Mouse (Mus musculus): ENCODE data around the gene Mrps11.

Mrps11 gene

DNA sequence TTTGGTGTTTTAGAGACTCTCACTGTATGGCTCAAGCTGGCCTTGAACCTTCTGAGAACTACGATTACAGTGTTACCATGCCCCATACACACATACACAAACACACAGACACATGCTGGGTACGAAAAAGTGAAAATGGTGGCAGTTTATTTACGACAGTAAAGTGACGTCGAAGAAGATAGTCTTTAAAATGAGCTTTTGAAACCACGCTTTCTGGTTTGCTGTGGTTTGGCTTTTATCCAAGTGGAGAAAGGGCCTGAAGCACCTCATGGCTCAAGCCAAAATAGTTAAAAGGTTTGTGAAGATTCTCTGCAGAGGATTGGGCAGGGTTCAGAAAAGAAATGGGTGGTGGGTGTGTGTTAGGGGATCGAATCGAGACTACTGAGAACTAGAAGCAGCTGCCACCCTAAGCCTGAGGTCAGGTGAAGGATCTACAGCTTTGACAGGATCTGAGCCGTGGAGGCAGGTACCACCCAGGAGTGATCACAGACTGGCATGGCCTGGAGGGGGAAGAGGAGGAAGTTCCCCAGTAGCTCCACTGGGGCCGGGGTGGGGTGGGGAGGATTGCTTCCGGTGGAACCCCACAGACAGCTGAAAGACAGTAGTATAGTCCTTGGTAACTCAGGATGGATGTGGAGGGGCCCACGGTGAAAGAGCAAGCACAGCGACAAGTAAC is 11.1 kb downstream of the Mrps11 start:
- DNase-seq: peak; percentile 12 to 27

DNA sequence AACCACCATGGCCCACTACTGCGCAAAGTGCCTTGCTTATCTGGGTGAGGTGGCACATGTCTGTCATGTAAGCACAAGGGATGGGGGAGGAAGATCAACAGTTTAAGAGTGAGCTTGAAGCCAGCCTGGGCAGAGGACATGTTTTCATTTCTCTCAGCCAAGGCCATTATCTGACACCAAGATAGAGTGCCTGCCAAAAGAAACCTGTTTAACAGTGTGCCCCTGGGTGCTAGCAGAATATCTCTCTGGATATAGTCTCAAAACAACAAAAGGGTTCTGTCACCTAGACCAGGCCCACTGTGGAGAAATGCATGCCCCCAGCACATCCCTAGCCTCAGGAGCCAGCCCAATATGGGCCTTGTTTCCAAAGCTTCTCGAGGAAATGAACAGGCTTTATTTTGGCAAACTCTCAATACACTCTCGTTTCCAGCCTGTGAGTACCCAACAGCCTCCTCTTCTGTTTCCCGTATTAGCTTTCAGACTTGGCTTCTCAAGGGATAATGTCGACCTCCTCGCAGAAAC is 11.7 kb downstream of the Mrps11 start:
- DNase-seq: no peak

DNA sequence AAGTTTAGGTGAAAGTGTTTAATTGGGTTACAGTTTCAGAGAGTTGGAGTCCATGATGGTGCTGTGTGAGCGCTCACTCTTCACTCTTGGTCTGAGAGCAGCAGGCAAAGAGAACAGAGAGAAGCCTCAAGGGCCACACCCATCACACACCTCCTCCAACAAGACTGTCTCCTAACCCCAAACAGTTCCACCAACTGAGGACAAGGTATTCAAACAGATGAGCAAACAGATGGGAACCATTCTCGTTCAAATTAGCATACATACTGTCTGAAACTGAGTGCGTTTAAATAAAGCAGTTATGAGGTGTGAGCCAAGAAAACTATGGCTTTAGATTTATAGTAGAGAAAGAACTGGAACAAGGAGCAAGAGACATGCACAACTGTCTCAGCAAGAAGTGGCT is 13.7 kb downstream of the Mrps11 start:
- DNase-seq: no peak

DNA sequence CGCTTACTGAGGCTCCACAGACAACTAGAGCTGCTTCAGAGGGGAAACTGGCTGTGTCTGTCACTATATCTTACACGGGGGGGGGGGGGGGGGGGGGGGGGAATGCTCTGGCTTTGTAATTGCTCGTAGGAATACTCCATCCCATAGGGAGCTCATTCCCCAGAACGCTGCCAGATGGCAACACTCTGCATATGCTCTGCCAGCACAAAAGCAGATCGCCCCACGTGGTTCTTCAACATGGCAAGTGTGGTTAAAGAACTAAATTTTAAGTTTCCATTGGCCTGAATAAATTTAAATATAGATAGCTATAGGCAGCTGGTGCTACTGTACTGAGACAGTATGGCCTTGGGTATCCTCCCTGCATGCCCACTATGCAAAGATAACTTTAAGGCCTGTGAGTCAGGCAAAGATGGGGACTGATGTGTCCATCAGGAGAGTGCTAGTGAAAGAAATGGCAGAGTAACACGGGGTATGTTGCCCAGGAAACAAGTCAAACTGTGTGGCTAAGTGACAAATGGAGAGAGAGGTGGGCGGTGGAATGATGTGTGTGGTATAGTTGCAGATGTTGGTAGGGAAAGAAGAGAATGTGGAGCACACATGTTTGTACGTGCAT is 15.0 kb downstream of the Mrps11 start:
- no peak for DNase-seq

DNA sequence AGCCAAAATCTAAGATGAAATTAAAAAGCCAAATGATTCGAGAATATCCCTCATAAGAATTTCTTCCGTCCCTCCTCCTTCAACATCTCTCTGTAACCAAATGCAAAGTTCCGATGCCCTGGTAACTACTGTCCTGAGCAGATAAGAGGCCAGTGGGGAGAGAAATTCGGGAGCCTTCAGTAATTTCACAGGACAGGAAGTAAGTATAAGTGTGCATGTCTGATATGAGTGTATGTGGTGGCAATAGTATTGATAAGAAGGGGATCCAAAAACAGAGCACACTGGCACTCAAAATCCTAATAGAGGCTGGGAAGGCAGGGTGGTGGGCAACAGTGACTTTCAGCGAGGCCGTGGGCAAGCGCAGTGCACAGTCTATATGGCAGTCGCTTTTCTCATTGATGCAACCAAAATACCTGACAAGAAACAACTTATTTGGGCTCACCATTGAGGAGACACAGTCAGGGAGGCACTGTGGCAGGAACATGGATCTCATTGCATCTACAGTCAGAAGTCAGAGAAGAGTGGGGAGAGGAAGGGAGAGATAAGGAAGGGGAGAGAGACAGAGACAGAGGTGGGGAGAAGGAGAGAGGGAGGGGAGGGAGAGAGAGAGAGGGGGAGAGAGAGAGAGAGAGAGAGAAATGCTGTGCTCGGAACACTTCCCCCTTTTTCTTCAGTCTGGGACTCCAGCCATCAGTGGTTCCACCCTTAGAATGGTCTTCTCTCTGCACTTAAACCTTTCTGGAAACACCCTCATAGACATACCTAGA is 17.0 kb downstream of the Mrps11 start:
- no peak for DNase-seq

DNA sequence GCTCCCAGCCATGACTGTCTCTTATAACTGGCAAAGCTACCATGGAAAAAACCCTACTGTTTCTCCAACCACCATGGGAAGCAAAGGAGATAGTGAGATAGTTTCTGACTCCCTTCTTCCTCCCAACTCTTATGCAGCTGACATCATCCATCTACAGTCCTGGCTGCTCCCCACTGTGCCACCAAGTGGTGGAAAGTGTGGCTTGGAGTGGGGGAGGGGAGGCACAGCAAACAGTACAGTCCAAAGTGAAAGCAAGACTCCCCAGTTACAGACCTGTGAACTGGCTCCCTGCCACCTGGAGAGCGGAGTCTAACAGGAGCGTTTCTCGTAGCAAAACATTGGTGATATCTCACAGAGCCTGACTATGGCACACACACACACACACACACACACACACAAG is 20.9 kb downstream of the Mrps11 start:
- peak; percentile 14 to 42 for DNase-seq

DNA sequence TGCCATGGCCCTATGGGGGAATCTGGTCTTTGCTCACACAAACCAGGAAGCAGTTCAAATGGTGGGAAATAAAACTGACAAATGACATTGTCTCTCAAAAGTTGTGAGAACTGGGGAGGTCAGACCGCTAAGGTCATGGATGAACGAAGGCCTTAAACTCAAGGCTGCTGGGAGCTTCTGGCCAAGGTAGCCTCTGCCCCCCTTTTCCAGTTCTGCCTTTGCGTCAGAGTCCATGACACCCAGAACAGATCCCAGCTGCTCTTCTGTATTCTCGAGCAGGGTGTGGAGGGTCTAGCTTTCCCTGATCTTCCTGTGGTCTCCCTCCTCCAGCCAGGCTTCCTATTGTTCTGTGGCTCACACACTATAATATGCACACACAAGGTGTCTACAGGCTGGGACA is 24.3 kb downstream of the Mrps11 start:
- DNase-seq: no peak

DNA sequence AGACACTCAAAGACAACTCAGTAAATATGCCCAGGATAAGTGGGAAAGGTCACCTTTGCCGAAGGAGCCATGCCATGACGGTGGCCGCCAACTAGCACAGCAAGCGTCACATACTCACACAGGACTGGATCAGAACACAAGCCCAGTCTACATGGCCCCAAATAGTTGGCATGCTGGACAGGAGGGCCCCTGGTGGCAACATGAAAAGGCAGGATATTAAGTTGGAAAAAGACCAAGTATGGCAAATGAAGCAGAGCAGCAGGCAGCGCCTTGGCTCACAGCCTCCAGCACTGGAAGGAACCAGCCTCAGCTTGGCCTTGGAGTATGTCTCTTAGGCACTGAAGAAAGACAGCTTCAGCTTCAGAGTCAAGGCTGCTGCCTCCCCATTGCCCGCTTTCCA is 30.9 kb downstream of the Mrps11 start:
- DNase-seq: no peak

DNA sequence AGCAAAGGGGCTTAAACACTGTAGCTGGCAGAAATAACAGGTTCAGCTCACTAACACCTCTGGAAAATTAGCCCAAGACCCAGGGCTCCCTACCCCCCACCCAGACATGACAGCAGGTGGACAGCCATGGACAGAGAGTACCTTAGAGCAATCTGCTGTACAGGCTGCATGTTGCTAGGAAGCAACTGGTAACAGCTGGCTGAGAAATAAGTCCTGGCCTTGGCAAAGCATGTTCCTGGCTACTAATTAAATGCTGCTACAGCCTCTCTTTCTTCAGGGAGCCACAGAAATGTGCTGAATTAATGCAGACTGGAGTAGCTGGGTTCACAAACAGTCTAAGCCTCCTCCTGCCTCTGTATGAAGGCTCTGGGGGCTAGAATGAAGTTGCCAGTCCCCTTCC is 31.8 kb downstream of the Mrps11 start:
- no peak for DNase-seq

DNA sequence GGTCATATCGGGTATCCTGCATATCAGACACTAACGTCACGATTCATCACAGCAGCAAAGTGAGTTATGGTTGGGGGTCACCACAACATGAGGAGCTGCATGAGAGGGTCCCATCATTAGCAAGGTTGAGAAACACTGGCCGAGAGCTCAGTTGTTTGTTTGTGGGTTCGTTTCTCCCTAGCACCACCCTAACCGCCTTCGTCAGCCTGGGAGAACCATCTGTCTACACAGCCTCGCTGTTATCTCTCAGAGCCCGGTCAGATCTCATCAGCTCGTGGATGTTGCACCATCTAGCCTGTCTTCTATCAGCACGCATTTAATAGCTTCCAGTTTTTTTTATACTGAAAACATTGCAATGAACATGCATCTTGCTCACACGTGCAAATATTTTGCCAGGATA is 35.4 kb downstream of the Mrps11 start:
- no peak for DNase-seq

DNA sequence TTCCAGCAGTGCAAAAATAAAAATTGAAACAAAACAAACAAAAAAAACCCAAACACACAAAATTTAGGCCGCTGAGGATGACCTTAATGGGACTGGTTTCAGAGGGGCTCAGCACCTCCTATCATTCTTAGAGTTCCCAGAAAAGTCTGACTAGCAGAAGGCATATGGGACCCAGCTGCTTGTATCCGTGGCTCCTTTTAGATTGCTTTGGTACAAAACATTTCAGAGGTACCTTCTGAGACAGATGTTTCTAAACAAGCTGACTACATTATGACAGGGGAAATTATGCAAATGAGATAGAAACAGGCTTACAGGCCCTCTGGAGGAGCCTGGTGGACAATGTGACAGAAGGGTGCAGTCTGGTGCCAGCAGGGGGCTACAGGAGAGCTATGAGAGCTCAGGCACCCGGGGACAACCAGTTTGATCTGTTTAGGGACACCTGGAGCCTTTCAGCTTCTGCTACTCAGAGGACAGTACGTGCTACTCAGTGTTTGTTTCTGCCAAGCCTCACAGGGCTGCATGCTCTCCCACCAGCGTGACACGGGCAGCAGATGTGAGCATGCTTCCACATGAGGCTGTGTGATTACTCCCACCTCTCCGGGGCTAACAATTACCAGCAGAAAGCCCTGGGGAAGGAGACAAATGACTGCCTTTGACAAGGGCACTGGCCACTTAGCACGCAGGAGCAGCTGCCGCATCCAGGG is 43.9 kb downstream of the Mrps11 start:
- peak; percentile 30 to 44 for DNase-seq

DNA sequence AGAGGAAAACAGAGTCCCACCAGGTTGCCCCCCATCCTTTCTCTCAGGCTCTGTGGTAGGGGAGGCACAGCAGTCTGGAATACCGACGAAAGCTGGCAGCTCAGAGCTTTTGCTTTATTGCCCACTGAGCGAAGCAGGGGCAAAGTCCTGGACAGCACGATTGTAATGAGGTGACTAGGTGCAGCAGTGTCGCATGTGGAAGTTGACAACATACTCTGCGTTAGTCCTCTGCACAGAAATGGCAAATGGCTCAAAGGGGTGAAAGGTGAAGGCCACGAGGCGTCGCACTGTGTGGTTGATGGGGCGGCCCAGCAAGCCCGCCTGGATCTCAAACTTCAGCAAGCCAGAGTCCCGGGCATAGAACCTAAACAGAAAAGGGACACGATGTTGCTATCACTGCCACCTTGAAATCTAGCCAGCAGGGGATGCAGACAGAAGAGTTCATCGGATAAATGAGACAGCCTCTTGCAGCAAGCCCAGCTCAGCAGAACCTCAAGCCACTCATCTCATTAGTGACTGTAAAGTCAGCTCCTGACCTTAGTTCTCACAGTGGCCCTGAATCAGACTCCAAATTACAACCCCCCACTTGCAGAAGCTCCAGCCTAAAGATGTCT is 44.9 kb downstream of the Mrps11 start:
- no peak for DNase-seq

DNA sequence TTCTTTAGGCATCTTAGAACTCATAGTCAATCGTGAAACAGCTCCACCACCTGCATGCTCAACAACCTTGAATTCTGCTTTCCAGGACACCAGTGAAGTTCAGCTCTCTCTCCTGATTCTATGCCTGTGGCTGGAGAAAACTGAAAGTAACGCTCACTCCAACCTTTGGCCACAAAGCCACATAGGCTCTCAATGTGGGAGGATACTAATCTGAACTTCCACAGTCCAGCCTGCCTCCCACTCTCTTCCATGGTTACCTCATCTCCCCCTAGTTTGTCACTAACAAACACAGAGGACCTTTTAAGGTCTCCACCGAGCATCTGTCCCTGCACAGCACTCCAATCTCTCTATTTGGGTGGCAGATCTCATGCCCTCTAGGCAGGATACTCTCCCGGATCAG is 52.7 kb downstream of the Mrps11 start:
- DNase-seq: no peak

DNA sequence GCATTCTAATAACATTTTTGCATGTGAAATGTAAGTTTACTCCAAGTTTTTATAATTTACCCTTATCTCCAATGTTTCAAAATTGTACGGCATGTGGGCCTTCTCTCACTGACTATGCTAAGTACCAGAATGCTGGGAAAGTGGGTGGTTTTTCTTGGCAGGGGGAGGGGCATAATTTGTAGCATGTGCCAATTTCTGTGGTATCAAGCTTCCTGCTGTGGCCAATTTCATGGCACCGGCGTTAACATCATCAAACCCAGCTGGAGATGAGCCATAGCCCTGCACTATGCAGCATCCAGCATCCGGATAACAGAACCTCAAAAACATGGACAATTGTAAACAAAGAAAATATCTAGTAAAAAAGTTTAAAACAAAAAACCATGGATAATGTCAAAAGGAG is 54.3 kb downstream of the Mrps11 start:
- no peak for DNase-seq

DNA sequence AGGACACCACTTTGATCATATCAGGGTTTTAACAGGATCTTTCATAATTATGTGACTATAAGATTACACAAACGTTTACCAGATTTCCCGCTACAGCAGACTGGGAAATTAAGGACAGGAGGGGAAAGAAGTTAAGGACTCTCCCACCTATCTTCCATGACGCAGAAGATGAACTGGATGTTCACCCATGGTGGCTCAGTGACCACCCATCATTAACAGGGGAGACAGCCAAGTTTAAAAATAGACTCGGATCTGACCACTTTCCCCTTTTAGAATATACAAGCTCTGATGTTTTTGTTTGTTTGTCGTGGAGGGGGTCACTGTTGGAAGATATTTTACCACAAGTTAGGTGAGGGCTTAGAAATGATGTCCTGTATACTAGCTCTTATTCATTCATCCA is 58.7 kb downstream of the Mrps11 start:
- DNase-seq: no peak

Measured in thymus, postnatal 36 days (tissue).